Mouse (Mus musculus) adrenal gland, adult (tissue): ENCODE data around the gene Ina.
"Not testable (repeated sequence)": the region's sequence is repeated elsewhere in the genome, so short reads cannot be mapped to it uniquely, and the experiment has no call there.

Experiments used
- DNase-seq, 2 experiments: peaks; one replicate each; pipeline ENCODE4 v3.0.0; 2022 to 2023; ENCODE audit warnings: low spot score in 1 of 2; ENCODE audit not compliant: inconsistent age in 2 of 2

Ina gene

GRCm38 (mm10) chr19:47014447-47015381 is at the start of gene Ina, which contains the start of gene Nt5c2:
Ina (plus strand) TSS chr19:47014698.
Nt5c2 (minus strand) TSS chr19:47015153.
- peak; percentile 63 to 82 for DNase-seq

DNA sequence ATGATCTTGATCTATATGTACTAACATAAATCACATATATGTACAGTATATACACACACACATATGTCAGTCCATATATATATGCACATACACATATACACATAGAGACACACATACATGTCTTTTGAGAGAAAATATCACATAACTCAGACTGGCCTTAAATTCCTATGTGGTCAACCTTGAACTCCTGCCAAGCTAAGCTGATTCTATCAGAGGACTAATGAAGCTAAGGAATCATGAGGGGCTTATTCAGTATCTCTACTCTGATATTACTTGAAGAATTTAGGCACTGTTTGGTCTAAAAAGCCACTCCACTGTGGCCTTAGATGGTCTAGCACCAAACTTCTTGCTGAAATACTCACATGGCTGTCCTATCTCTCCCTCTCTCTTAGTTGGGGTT is 49.0 kb upstream of the Ina start:
- peak in 1 of 2 experiments; percentile 75 for DNase-seq

DNA sequence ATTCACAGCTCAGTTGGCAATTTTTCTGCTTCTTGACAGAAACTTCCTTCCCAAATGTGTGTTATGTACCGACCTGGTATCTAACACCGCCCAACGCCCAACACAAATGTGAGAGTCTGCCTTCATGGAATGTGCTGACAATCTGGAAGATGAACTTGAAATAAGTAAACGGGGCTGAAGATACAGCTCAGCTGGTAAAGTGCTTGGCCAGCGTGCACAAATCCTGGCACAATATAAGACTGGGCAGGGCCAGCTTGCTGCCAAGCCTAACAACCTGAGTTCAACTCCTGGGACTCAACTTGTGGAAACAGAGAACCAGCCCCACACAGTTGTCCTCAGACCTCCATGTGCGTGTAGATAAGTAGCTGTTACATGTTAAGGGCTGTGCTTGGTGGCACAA is 48.2 kb upstream of the Ina start:
- no peak for DNase-seq

GRCm38 (mm10) chr19:46967861-46968260 is 46.6 kb upstream of the Ina start:
- DNase-seq: no peak

DNA sequence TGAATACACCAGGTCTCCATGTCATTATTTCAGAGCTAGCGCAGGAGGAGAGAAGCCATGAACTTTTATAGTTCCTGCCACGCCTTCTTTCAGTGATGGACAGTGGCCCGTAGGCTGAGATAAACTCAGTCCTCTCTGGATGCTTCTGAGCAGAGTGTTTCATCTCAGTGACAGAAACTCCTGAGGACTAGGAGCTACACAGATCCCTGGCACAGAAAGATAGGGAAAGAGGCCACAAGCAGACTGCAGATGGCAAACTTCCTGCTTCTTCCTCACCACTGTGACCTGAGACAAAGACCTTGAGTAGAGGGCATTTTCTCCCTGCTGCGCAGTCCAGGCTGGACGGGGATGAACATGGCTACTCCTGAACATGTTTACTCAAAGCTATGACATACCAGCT is 45.7 kb upstream of the Ina start:
- no peak for DNase-seq

GRCm38 (mm10) chr19:46969286-46969985 is 45.1 kb upstream of the Ina start:
- no peak for DNase-seq

DNA sequence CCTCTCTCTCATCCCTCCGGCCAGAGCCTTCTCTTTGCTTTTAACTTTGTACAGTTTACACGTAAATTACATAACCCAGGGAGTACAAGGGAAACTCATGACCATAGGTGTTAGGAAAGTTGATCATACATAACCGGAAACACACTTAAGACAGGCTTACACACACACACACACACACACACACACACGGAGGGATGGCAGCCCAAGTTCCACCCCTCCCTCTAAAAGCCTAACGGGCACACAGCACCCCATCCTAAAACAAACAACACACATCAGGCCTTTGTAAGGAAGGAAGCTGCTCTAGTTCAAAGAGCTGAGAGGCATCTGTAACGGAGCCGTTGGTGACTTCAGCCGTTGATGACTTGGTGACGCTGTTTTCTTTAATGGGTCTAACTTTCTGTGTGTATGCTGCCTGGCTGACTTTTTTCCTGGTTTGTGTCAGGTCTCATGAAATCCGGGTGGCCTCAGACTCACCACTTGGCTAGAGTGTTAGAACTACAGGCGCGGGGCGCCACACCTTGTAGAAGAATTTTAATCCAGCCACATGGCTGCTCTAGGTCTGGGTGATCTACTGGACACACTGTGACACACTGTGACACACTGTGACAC is 44.3 kb upstream of the Ina start:
- no peak for DNase-seq

DNA sequence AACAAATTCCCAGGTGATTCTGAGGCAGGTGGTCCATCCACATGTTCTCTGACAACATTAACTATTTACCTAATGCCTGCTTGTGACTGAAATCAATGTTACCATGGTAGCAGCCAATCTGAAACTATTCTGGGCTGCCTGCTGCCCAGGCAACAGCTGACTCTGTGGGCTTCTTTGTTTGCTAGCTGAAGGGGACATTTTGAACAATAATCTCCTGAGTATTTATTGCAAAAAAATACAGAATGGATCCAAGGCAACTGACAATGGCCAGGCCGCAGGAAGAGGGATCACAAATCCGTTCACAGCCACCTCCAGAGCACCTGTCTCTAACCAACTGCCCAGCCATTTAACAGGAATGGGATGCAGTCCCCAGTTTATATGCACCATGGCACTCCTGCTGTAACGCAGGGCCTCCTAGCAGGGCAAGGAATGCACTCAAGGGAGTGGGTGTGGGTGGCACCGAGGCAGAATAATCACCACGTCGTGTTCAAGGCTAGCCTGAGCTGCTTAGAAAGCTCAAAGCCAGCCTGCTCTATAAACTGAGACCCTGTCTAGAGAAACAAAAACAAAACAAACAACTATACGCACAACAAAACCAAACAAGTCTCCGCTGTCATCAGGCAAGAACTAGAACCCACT is 43.3 kb upstream of the Ina start:
- no peak for DNase-seq

GRCm38 (mm10) chr19:46971712-46972111 is 42.8 kb upstream of the Ina start:
- DNase-seq: no peak

- no peak for DNase-seq
Measured at GRCm38 (mm10) chr19:46972159-46972558, 42.3 kb upstream of the Ina start.

GRCm38 (mm10) chr19:46975565-46975964 is 38.9 kb upstream of the Ina start:
- peak in 1 of 2 experiments; percentile 72 for DNase-seq

DNA sequence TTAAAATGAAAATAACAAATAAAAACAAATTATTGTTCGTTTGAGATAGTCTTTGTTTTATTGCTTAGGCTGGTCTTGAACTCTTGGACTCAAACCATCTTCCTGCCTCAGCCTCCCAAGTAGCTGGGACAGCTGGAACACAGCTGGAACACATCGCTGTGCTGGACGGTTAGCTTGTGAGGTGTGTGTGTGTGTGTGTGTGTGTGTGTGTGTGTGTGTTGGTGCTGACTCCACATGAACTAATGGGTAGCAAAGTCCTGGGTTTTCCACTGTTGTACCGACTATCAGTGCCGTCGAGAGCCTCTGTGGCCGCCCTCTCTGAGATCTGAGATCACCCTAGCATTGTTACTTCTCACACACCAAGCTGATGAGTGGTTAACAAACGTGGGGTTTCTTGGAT is 38.5 kb upstream of the Ina start:
- no peak for DNase-seq

GRCm38 (mm10) chr19:46976743-46977142 is 37.8 kb upstream of the Ina start:
- DNase-seq: no peak

DNA sequence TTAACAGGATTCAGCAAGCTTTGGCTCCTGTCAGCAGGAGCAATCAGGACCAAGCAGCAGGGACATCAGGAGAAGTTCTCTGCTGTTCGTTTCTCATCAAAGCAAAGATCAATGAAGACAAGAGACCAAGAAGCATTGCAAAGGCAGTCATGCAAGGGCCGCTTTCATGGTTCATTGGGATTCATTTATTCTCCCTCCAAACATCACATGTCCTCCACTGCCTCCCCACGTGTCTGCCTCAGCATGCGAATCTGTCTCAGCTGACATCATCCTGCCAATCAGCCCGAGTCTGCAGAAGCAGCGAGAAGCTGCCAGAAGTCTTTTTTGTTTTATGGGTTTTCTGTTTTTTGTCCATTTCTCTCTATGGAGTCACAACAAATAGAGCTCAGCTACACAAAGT is 37.0 kb upstream of the Ina start:
- no peak for DNase-seq

DNA sequence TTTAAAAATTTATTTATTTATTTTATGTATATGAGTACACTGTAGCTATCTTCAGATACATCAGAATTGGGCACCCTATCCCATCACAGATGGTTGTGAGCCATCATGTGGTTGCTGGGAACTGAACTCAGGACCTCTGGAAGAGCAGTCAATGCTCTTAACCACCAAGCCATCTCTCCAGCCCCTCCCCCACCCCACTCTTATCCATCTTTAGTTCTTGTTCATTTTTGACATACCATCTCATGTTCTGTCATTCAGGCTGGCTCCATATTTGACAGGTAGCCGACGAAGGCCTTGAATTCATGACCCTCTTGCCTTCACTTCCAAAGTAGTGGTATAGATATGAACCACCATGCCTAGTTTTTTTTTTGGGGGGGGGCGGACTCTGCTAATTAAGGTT is 36.4 kb upstream of the Ina start:
- not testable (repeated sequence) for DNase-seq

DNA sequence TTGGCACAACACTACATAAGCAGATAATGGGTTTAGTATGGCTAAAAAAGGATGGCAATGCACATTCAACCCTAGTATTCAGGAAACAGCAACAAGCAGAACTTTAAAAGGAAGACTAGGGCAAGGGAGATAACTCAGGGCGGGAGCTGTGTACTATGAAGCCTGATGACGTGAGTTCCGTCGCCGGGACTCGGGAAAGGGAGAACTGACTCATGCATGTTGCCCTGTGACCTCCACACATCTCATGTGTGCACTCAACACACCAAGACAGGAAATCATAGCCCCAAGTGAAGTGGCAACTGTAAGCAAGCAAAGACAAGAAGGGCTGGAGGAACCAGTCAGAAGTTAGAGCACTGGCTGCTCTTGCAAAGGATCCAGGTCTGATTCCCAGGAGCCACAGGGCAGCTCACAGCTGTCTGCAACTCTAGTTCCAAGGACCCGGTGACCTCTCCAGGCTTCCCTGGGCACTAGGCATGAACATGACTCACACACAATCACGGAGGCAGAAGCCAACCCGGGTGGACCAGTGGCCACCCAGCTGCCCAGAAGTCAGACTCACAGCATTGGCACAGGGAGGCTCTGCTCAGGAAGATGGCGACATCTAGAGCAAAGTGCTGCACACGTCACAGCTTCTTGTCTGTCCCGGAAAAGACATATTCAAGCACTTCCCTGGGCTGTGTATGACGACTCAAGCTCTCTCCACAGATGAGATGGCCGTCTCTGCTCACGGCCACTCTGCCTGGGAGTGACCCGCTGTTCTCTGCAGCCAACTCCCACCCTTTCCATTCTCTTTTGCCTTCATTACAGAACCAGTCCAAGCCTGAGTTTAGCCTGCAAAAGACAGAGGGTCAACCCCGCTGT is 35.3 kb upstream of the Ina start:
- DNase-seq: peak; percentile 59 to 85

GRCm38 (mm10) chr19:46979781-46980105 is 34.8 kb upstream of the Ina start:
- DNase-seq: no peak

DNA sequence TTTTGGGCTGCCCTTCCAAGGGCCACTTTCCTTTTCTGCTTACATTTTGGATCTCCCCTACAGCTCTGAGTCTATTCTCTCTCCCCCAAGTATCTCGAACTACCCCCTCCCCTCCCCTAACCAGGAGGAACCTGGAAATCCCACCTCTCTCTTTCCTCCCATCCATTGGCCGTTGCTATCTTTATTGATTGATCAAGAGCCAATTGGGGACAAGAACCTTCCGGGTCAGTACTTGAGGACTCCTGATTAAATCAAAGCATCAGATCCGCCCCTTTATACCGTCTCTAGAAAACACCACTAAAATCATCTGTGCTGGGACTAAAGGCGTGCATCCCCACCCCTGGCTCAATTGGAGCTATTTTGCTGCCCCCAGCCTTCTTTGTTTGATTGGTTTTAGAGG is 33.0 kb upstream of the Ina start:
- DNase-seq: no peak

DNA sequence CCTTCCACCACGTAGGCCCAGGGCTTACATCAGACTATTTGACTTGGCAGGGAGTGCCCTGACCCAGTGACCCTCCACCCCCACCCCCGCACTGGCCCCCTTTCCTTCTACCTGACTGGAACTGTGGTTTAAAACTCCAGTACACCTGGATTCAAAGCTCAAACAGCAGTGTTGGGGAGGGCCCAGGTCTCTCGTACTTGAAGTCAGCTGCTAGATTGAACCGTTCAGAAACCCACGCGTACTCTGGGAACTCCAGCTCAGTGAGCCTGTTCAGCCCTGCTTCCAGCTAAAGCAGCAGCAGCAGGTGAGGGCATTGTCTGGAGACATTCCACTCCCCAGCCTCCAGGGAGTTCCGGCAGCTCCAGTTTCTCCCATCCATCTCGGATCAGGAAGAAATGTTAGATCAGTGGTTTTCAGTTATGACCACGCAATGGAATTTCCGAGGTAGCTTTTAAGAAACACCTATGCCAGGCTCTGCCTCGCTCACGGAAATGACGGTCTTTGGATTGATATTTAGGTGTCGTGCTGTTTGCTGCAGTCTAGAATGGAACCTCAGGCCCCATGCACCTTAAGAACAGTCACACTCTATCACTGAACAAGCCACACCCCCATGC is 31.0 kb upstream of the Ina start:
- no peak for DNase-seq

DNA sequence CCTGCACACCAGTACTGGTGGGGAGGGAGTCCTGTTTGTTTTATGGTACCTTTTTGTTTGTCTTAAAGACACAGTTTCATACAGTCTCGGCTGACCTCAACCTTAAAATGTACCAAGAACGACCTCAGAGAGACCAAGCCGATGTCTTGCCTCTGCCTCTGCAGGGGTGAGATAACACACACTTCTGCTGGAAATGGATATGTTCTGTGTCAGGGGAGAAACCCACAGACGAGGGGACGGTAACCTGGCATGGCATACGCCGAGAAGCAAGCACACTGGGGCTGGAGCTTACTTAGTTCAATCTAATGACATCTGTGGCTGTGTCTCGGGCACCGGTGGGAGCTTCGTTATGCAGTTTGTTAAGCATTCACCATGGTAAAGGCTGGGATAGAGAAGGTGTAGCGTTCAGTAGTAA is 30.5 kb upstream of the Ina start:
- DNase-seq: no peak
